Mouse (Mus musculus): ENCODE results near the gene Rprd1b. TPM values are rescaled to one million over a fixed set of nuclear protein-coding genes. Genes with fewer than 3 reads are reported as not detected.

Gene Rprd1b
- polyA plus RNA-seq, 1 experiment, result 71.5 TPM

DNA sequence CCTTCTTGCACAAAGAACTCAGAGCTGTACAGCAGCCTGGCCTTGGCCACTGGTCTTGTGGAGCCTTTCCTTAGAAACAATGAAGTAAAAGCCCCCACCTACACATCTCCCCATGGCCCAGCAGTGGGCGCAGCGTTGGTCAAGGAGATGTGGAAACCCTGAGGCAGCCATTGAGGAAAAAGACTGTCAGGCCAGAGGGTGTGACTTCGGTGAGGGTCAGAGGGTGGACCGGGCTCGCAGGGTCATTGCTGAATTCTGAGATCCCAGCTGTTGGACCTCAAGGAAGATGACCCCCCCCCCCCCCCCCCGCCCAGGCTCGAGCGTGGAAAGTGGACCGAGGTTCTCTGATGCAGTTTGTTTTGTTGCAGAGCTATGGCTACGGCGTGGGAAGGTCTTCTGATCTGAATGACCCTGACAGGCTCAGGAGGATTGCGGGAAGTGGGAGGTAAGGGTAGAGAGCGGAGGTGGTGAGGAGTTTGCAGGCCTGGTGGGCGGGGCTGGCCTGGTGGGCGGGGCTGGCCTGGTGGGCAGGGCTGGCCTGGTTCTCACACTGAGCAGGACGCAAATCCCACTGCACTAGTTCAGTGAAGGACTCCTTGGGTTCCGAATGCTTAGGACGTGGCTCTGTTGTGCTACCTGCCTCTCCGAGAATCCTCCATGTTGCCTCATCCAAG, 150.5 kb downstream of the Rprd1b start:
- TF ChIP-seq GATA1 (IDR thresholded peaks at IDR 0.05; ENCODE audit: low read length), result no peak

DNA sequence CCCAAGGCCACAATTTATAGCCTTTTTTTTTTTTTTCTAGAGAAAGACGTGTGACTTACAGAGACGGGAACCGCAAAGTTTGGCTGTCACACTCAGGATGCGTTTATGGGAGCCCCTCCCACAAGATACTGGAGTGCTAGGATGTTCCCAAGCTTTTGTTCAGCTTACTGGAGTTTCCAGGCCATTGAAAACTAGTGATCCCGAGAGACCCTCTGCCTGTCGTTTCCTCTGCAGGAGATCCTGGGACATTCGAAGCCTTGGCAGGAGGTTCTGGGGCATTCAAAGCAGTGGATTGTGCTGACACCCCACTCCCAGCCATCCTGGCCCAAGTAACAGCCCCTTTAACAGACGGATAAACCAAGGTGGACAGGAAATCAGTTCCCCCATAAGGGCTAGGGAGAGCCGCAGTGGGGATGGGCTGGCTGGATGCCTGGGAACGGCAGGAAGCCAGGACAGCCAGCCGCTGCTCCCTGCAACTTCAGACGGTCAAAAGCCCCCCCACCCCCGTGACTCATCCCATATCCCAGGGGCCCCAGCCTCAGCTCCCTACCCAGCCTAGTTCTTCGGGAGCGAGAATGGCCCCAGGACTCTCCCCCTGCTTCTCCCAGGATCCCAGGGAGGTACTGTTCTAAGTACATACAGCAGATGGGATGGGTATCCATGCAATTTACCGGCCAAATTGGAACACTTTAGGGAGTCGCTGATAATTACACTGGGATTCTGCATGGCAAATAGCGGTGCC, 151.2 kb downstream of the Rprd1b start:
- no peak for TF ChIP-seq GATA1 (IDR thresholded peaks at IDR 0.05; ENCODE audit: low read length)

DNA sequence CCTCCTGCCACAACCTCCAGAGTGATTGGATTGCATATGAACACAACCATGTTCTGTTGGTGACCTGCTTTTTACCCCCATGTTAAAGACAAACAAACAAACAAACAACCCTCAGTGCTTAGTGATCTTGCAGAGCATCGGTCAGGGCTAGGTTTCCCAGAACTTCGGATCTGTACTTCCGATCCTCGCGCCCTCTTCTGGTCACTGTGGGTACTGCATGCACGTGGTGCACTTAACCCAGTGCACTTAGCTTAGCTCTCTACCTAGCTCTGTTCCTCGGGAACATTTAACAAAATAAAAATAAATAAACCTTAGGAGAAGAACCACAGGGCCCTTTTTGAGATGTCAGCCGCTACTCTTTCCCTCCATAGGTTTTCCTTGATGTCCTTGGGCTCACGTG, 152.5 kb downstream of the Rprd1b start:
- no peak for TF ChIP-seq GATA1 (IDR thresholded peaks at IDR 0.05; ENCODE audit: low read length)

Other genes starting within 250 kb of the Rprd1b start
- not detected in 2 replicates for gene Vstm2l, start 113.8 kb upstream of the Rprd1b start, polyA plus RNA-seq (2012)
- 2.0 and 8.3 TPM in 2 replicates for gene Tti1, start 64 bp upstream of the Rprd1b start, polyA plus RNA-seq (2012)
- 7.2 and 11.3 TPM in 2 replicates for gene Tgm2, start 117.9 kb downstream of the Rprd1b start, polyA plus RNA-seq (2012)
- 0.01 TPM in 1 of 2 replicates, not detected in the other for gene D630003M21Rik, start 200.7 kb downstream of the Rprd1b start, polyA plus RNA-seq (2012)
- gene Bpi, start 229.6 kb downstream of the Rprd1b start, polyA plus RNA-seq (2012), result not detected in 2 replicates

All from G1E-ER4 (cell line).